Mouse (Mus musculus): ENCODE measurements around the gene Tgfbr1.

GRCm38 (mm10) chr4:47354304-47354703 is 1.3 kb downstream of the Tgfbr1 start:
- TF ChIP-seq CTCF (IDR thresholded peaks at IDR 0.05; ENCODE audit: low read depth, low read length) (no peak), GATA1 (IDR thresholded peaks at IDR 0.05; ENCODE audit: borderline replicate concordance, low read length) (no peak)
